Mouse (Mus musculus) heart, embryonic 14.5 days (tissue): Measurements from ENCODE around the gene Nme9. TPM values are rescaled to one million over a fixed set of nuclear protein-coding genes. Genes with fewer than 3 reads are reported as not detected.

Experiments
- ATAC-seq: fragments of 200-750 bp; cut with Nextera tagmentation; 2 replicates; pipeline ENCODE4 v1.8.0; 2017; ENCODE audit warnings: low read depth, moderate TSS enrichment; ENCODE audit not compliant: insufficient number of reproducible peaks, insufficient read depth, low FRiP score
- H3K27ac ChIP-seq, 2 experiments: fragments of 200-500 bp in 1 of 2; fragments of 300-500 bp in 1 of 2; sonication (generic) in 1 of 2; replicated peaks in 1 of 2; 2 replicates each; pipeline ENCODE4 v1.5.1; 2012 to 2014; ENCODE audit warnings: low read depth in 2 of 2, low read length in 2 of 2, control low read depth in 1 of 2, mild to moderate bottlenecking in 1 of 2, mixed read lengths in 1 of 2; ENCODE audit not compliant: control insufficient read depth in 1 of 2, insufficient read depth in 1 of 2
- H3K27me3 ChIP-seq: fragments of 300-500 bp; sonication (generic); 2 replicates; pipeline ENCODE4 v1.6.1; 2014; ENCODE audit warnings: mild to moderate bottlenecking, low read length, control low read depth; ENCODE audit not compliant: control insufficient read depth, insufficient read depth
- H3K36me3 ChIP-seq: fragments of 300-500 bp; sonication (generic); 2 replicates; pipeline ENCODE4 v1.6.1; 2014; ENCODE audit warnings: mild to moderate bottlenecking, control low read depth, low read length, mixed read lengths; ENCODE audit not compliant: control insufficient read depth, insufficient read depth
- H3K4me1 ChIP-seq, 2 experiments: fragments of 200-500 bp in 1 of 2; fragments of 300-500 bp in 1 of 2; sonication (generic) in 1 of 2; 2 replicates each; pipeline ENCODE4 v1.6.1; 2012 to 2014; ENCODE audit warnings: low read length in 2 of 2, control low read depth in 1 of 2, mixed read lengths in 1 of 2; ENCODE audit not compliant: control insufficient read depth in 2 of 2, insufficient read depth in 2 of 2
- H3K4me2 ChIP-seq: fragments of 300-500 bp; sonication (generic); 2 replicates; pipeline ENCODE4 v1.6.1; 2014; ENCODE audit warnings: mild to moderate bottlenecking, low read length
- H3K4me3 ChIP-seq, 2 experiments: fragments of 200-500 bp in 1 of 2; fragments of 300-500 bp in 1 of 2; sonication (generic) in 1 of 2; 2 replicates each; pipeline ENCODE4 v1.5.1; 2012 to 2014; ENCODE audit warnings: low read length in 2 of 2, mild to moderate bottlenecking in 2 of 2, control low read depth in 1 of 2, low read depth in 1 of 2, moderate library complexity in 1 of 2; ENCODE audit not compliant: control insufficient read depth in 1 of 2, insufficient read depth in 1 of 2
- H3K9ac ChIP-seq: fragments of 300-500 bp; sonication (generic); 2 replicates; pipeline ENCODE4 v1.6.1; 2014; ENCODE audit warnings: mild to moderate bottlenecking, low read length
- H3K9me3 ChIP-seq: fragments of 300-500 bp; sonication (generic); 2 replicates; pipeline ENCODE4 v1.6.1; 2016; ENCODE audit warnings: low read length, control low read depth; ENCODE audit not compliant: control insufficient read depth
- WGBS: fragments of 180-500 bp; shearing (Covaris S2); extraction: QIAGEN DNeasy Blood & Tissue Kit; methylation state at CpG from one replicate; pipeline ENCODE4 v1.1.7; 2014; 5-methylcytosine and 5-hydroxymethylcytosine counted together
- polyA plus RNA-seq: library from polyadenylated mRNA; unstranded; fragments of >200 nt; fragmentation: Nextera tagmentation; extraction: Ambion mirVana; gene quantifications from 2 replicates; pipeline ENCODE4 v1.2.1, GENCODE M21; 2014

Gene Nme9
- polyA plus RNA-seq, 1 experiment from 2014 or later: not detected

- WGBS: 92% methylated on average over 4 of the region's 4 CpGs
Measured at GRCm38 (mm10) chr9:99485144-99485543, 33.9 kb downstream of the Nme9 start.

GRCm38 (mm10) chr9:99487126-99487695 lies 35.9 kb downstream of the Nme9 start:
- Histone ChIP-seq H3K9me3 (no peaks in the 10 kb centered on the region), H3K4me1 (peaks cover 0 to 5% of the 10 kb centered on the region in 2 experiments; a peak in 1 of 4 replicates), H3K4me3 (no peak overlapping the region), H3K27me3 (no peaks in the 10 kb centered on the region), H3K36me3 (peaks cover 73% of the 10 kb centered on the region), H3K9ac (no peak overlapping the region), H3K4me2 (no peak overlapping the region), H3K27ac (no peak overlapping the region)
- no peak for ATAC-seq
- 86% methylated on average over 8 of the region's 8 CpGs for WGBS

More at GRCm38 (mm10) chr9:99485144-99485543, 33.9 kb downstream of the Nme9 start:
- Histone ChIP-seq H3K4me1 (peaks cover 0 to 5% of the 10 kb centered on the region in 2 experiments; a peak in 1 of 4 replicates), H3K27me3 (no peaks in the 10 kb centered on the region), H3K36me3 (peaks cover 71% of the 10 kb centered on the region), H3K4me3 (no peak overlapping the region), H3K4me2 (no peak overlapping the region), H3K27ac (no peak overlapping the region), H3K9me3 (no peaks in the 10 kb centered on the region), H3K9ac (no peak overlapping the region)
- ATAC-seq: no peak

GRCm38 (mm10) chr9:99487841-99488240 lies 36.6 kb downstream of the Nme9 start:
- H3K27ac ChIP-seq: no peak overlapping the region
- 80% methylated on average over 3 of the region's 3 CpGs for WGBS
- H3K9ac ChIP-seq: no peak overlapping the region
- no peaks in the 10 kb centered on the region for H3K9me3 ChIP-seq
- peaks cover 0 to 5% of the 10 kb centered on the region in 2 experiments; a peak in 1 of 4 replicates for H3K4me1 ChIP-seq
- no peak overlapping the region for H3K4me2 ChIP-seq
- H3K27me3 ChIP-seq: no peaks in the 10 kb centered on the region
- ATAC-seq: no peak
- no peak overlapping the region for H3K4me3 ChIP-seq
- peaks cover 76% of the 10 kb centered on the region for H3K36me3 ChIP-seq

- WGBS: 87% methylated on average over 4 of the region's 4 CpGs
- H3K4me1 ChIP-seq: no peaks in the 10 kb centered on the region
- H3K36me3 ChIP-seq: peaks cover 83% of the 10 kb centered on the region
- ATAC-seq: no peak
- H3K4me2 ChIP-seq: no peak overlapping the region
- no peak overlapping the region for H3K4me3 ChIP-seq
- H3K27ac ChIP-seq: no peak overlapping the region
- no peaks in the 10 kb centered on the region for H3K9me3 ChIP-seq
- H3K27me3 ChIP-seq: no peaks in the 10 kb centered on the region
- H3K9ac ChIP-seq: no peak overlapping the region
Measured at GRCm38 (mm10) chr9:99491050-99491449, 39.8 kb downstream of the Nme9 start.

GRCm38 (mm10) chr9:99492634-99493200 lies 41.4 kb downstream of the Nme9 start:
- 85% methylated on average over 10 of the region's 10 CpGs for WGBS
- Histone ChIP-seq H3K9me3 (no peaks in the 10 kb centered on the region), H3K27ac (no peak overlapping the region), H3K27me3 (no peaks in the 10 kb centered on the region), H3K4me2 (no peak overlapping the region), H3K4me1 (no peaks in the 10 kb centered on the region), H3K36me3 (peaks cover 83% of the 10 kb centered on the region), H3K9ac (no peak overlapping the region), H3K4me3 (no peak overlapping the region)
- ATAC-seq: no peak

- ATAC-seq: no peak
- Histone ChIP-seq H3K9me3 (no peaks in the 10 kb centered on the region), H3K27ac (no peak overlapping the region), H3K27me3 (no peaks in the 10 kb centered on the region), H3K36me3 (peaks cover 61% of the 10 kb centered on the region), H3K4me2 (no peak overlapping the region), H3K4me1 (no peaks in the 10 kb centered on the region), H3K4me3 (no peak overlapping the region), H3K9ac (no peak overlapping the region)
- 96% methylated on average over 4 of the region's 4 CpGs for WGBS
Measured at GRCm38 (mm10) chr9:99499336-99499735, 48.1 kb downstream of the Nme9 start.

- 74% methylated on average over 7 of the region's 7 CpGs for WGBS
- no peak for ATAC-seq
- Histone ChIP-seq H3K4me1 (no peaks in the 10 kb centered on the region), H3K4me2 (no peak overlapping the region), H3K9ac (no peak overlapping the region), H3K27ac (no peak overlapping the region), H3K36me3 (peaks cover 34% of the 10 kb centered on the region), H3K4me3 (no peak overlapping the region), H3K27me3 (no peaks in the 10 kb centered on the region), H3K9me3 (no peaks in the 10 kb centered on the region)
Measured at GRCm38 (mm10) chr9:99505875-99506274, 54.6 kb downstream of the Nme9 start.
